Mouse (Mus musculus) lung, embryonic 14.5 days (tissue): ENCODE measurements around the gene Gtpbp6. TPM values are rescaled to one million over a fixed set of nuclear protein-coding genes. Genes with fewer than 3 reads are reported as not detected.

Source experiments
- ATAC-seq: fragments of 200-750 bp; cut with Nextera tagmentation; 2 replicates; pipeline ENCODE4 v1.8.0; 2017; ENCODE audit warnings: mild to moderate bottlenecking, moderate TSS enrichment, moderate library complexity; ENCODE audit not compliant: insufficient read depth
- DNase-seq: peaks from one replicate; pipeline ENCODE4 v3.0.0-alpha.2; 2015
- H3K27ac ChIP-seq: fragments of 300-500 bp; sonication (generic); 2 replicates; pipeline ENCODE4 v1.5.1; 2014; ENCODE audit warnings: low read depth, mild to moderate bottlenecking, moderate library complexity
- H3K27me3 ChIP-seq: fragments of 300-500 bp; sonication (generic); 2 replicates; pipeline ENCODE4 v1.6.1; 2014; ENCODE audit warnings: low read length, control low read depth; ENCODE audit not compliant: insufficient read depth
- H3K36me3 ChIP-seq: fragments of 300-500 bp; sonication (generic); 2 replicates; pipeline ENCODE4 v1.6.1; 2014; ENCODE audit warnings: control low read depth; ENCODE audit not compliant: insufficient read depth
- H3K4me1 ChIP-seq: fragments of 300-500 bp; sonication (generic); 2 replicates; pipeline ENCODE4 v1.6.1; 2014; ENCODE audit warnings: antibody characterized with exemption, control low read depth; ENCODE audit not compliant: insufficient read depth
- H3K4me2 ChIP-seq: fragments of 300-500 bp; sonication (generic); 2 replicates; pipeline ENCODE4 v1.6.1; 2014; ENCODE audit warnings: mild to moderate bottlenecking
- H3K4me3 ChIP-seq: fragments of 300-500 bp; sonication (generic); 2 replicates; pipeline ENCODE4 v1.5.1; 2014; ENCODE audit warnings: low read depth, low read length
- H3K9ac ChIP-seq: fragments of 300-500 bp; sonication (generic); 2 replicates; pipeline ENCODE4 v1.6.1; 2014
- H3K9me3 ChIP-seq: fragments of 300-500 bp; sonication (generic); 2 replicates; pipeline ENCODE4 v1.6.1; 2016; ENCODE audit warnings: low read depth, low read length, control low read depth
- CTCF ChIP-seq: IDR thresholded peaks from 2 replicates; pipeline ENCODE4 v1.5.1; 2016; ENCODE audit warnings: antibody characterized with exemption, low read depth
- WGBS: fragments of 180-500 bp; shearing (Covaris S2); extraction: QIAGEN DNeasy Blood & Tissue Kit; methylation state at CpG from one replicate; pipeline ENCODE4 v1.1.7; 2014; 5-methylcytosine and 5-hydroxymethylcytosine counted together
- polyA plus RNA-seq: library from polyadenylated mRNA; unstranded; fragments of >200 nt; fragmentation: Nextera tagmentation; extraction: Ambion mirVana; gene quantifications from 2 replicates; pipeline ENCODE4 v1.2.1, GENCODE M21; 2014

Gtpbp6 gene
- polyA plus RNA-seq, 1 experiment from 2014 or later, result 29.8 TPM

DNA sequence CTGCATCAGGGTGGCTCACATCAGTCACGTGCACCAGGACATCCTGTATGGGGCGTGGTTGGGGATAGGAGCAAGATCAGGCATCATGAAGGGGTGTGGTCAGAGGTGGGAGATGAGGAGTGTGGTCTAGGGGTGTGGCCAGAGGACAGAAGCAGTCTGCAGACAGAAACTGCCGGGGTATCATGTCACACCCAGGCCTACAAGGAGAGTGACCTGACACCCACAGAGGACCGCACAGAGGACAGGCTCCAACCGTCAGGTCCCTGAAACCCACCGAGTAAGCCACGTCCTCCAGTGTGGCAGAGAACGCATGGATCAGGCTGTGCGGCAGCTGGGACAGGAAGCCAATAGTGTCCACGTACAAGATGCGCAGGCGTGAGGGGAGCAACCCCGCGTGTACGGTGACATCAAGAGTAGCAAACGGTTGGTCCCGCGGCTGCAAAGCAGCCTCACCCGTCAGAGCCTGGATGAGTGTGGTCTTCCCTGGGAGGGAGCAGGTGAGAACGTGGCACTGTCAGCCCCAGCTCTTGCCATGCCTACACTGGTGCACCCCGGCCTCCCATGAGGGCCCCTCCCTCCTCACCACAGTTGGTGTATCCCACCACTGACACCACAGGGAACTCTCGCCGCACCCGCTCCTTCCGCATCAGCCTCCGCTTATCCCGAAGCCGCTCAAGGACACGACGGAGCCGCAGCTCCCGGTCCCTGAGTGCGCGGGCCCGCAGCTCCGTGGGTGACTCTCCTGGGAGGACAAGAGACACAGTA lies 3.2 kb downstream of the Gtpbp6 start:
- Histone ChIP-seq H3K4me1 (peaks cover 22% of the 10 kb centered on the region), H3K36me3 (peaks cover 39% of the 10 kb centered on the region), H3K27me3 (no peaks in the 10 kb centered on the region), H3K9ac (no peak overlapping the region), H3K27ac (no peak overlapping the region), H3K4me3 (no peak overlapping the region), H3K9me3 (peaks cover 5% of the 10 kb centered on the region; the same call in 1 of the 2 replicates), H3K4me2 (no peak overlapping the region)
- no peak for TF ChIP-seq CTCF
- ATAC-seq (no peak), DNase-seq (no peak)
- WGBS, result 92% methylated on average over 36 of the region's 36 CpGs

DNA sequence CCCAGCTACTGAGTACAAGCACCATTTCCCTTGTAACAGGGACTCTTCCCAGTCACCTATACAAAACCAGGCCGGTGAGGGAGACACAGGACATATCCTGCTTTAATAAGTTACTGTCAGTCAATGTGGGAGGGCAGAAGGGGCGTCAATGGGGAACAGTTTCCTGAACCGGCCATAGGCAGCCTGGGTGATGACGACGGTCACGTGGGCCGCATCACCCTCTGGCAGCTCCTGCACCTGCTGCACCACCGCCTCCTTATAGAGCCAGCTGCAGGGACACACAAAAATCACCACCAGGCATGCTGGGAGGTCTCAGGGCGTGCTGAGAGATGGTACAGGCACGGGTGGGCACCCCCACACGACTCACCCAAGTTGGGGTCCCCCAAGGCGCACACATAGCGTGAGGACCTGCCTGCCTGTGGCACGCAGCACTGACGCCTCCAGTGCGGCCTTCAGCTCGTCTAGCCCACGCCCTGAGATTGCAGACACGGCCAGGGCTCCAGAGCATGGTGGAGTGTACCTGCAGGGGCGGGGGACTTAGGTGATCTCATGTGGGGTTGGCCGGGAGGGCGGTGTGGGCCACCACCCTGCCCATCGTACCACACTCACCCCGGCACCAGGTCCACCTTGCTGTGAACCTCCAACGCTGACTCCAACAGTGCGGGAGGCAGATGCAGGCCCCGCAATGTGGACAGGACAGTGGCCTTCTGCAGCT lies 3.9 kb downstream of the Gtpbp6 start:
- ATAC-seq (no peak), DNase-seq (no peak)
- WGBS, result 94% methylated on average over 27 of the region's 27 CpGs
- no peak overlapping the region for H3K27ac ChIP-seq
- no peak for TF ChIP-seq CTCF
- peaks cover 39% of the 10 kb centered on the region for H3K36me3 ChIP-seq
- H3K9me3 ChIP-seq, result peaks cover 5% of the 10 kb centered on the region; the same call in 1 of the 2 replicates
- H3K4me2 ChIP-seq, result no peak overlapping the region
- no peak overlapping the region for H3K4me3 ChIP-seq
- no peak overlapping the region for H3K9ac ChIP-seq
- peaks cover 22% of the 10 kb centered on the region for H3K4me1 ChIP-seq
- no peaks in the 10 kb centered on the region for H3K27me3 ChIP-seq

DNA sequence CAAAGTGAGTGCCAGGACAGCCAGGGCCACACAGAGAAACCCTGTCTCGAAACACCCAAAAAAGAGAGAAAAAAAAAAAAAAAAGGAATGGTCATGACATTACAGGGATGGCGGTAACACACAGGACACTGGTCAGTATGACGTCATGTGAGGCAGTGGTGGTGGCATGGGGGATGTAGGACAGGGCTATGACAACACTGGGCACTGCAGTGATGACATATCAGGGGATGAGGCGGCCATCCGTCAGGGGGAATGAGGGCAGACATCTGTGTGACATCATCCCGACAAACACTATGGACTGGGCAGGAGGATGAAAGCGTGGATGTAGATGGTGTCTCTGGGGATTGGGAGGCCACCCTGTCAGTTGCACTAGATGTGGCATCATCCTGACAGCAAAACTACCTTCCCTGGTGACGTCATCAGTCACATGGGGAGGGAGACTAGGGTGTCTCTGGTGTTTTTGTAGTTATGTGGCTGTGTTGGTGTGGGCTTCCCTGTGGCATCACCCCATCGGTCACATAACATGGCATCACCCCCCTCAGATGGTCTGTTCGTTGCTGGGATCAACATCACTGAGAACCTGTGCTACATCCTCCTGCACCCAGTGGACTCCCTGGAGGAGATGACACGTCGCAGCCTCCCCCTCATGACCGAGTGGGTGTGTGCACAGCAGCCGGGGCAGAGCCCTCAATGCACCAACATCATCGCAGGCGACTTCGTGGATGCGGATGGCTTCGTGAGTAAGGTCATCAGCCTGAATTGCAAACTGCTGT lies 5.0 kb downstream of the Gtpbp6 start:
- DNase-seq (no peak), ATAC-seq (no peak)
- H3K4me1 ChIP-seq, result peaks cover 22% of the 10 kb centered on the region
- H3K9me3 ChIP-seq, result peaks cover 5% of the 10 kb centered on the region; the same call in 1 of the 2 replicates
- peaks cover 39% of the 10 kb centered on the region for H3K36me3 ChIP-seq
- H3K4me2 ChIP-seq, result no peak overlapping the region
- no peak overlapping the region for H3K4me3 ChIP-seq
- no peak for TF ChIP-seq CTCF
- H3K9ac ChIP-seq, result no peak overlapping the region
- 91% methylated on average over 19 of the region's 19 CpGs for WGBS
- no peaks in the 10 kb centered on the region for H3K27me3 ChIP-seq
- H3K27ac ChIP-seq, result no peak overlapping the region

DNA sequence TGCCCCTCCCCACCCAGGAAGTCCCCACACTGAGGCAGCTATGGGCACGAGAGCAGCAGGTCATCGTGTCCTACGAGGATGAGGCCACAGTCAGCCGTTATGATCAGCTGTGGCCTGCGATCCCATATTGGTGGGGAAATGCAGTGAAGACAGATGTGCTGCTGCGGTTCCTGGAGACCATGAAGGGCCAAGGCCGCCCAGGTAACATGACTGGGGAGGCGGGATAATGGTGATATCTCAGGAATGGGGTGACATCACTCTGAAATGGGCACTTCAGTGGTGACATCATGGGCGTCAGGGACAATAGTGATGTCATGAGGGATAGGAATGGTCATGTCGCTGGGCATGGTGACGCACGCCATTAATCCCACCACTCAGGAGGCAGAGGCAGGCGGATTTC lies 5.6 kb downstream of the Gtpbp6 start:
- H3K27me3 ChIP-seq, result no peaks in the 10 kb centered on the region
- no peak overlapping the region for H3K4me3 ChIP-seq
- peaks cover 39% of the 10 kb centered on the region for H3K36me3 ChIP-seq
- no peak for TF ChIP-seq CTCF
- H3K9me3 ChIP-seq, result peaks cover 5% of the 10 kb centered on the region; the same call in 1 of the 2 replicates
- peak overlapping the region; percentile 66 for H3K4me2 ChIP-seq
- WGBS, result 81% methylated on average over 13 of the region's 13 CpGs
- no peak overlapping the region for H3K9ac ChIP-seq
- peaks cover 22% of the 10 kb centered on the region for H3K4me1 ChIP-seq
- DNase-seq (no peak), ATAC-seq (no peak)
- no peak overlapping the region for H3K27ac ChIP-seq

DNA sequence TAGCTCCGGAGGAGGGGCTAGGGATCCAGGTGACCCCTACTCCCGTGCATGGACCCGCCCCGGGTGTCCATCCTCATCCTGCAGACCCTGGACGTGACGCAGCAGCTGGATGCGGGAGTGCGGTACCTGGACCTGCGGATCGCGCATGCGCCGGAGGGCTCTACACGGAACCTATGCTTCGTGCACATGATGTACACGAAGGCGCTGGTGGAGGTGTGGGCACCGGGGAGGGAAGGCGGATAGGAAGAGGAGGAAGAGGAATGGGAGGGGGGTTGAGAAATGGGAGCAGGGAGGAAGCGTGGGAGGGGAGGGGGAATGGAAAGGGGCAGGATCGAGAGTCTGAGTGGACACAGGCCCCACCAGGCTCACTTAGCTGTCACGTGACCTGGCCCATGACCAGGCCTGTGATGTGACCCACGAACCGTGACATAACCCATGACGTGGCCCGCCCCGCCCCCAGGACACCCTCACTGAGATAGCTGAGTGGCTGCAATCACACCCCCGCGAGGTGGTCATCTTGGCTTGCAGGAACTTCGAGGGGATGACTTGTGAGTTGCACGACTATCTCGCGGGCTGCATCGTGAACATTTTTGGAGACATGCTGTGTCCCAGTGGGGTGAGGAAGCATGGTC lies 6.2 kb downstream of the Gtpbp6 start:
- ATAC-seq (peak; percentile 5; the same call in 1 of the 2 replicates), DNase-seq (peak; percentile 55)
- Histone ChIP-seq H3K4me2 (peak overlapping the region; percentile 66), H3K4me1 (peaks cover 21% of the 10 kb centered on the region), H3K27ac (no peak overlapping the region), H3K9ac (peak overlapping the region; percentile 6; the same call in 1 of the 2 replicates), H3K4me3 (peak overlapping the region; percentile 31), H3K9me3 (peaks cover 5% of the 10 kb centered on the region; the same call in 1 of the 2 replicates), H3K36me3 (peaks cover 39% of the 10 kb centered on the region), H3K27me3 (no peaks in the 10 kb centered on the region)
- TF ChIP-seq CTCF, result no peak
- WGBS, result 12% methylated on average over 34 of the region's 34 CpGs

DNA sequence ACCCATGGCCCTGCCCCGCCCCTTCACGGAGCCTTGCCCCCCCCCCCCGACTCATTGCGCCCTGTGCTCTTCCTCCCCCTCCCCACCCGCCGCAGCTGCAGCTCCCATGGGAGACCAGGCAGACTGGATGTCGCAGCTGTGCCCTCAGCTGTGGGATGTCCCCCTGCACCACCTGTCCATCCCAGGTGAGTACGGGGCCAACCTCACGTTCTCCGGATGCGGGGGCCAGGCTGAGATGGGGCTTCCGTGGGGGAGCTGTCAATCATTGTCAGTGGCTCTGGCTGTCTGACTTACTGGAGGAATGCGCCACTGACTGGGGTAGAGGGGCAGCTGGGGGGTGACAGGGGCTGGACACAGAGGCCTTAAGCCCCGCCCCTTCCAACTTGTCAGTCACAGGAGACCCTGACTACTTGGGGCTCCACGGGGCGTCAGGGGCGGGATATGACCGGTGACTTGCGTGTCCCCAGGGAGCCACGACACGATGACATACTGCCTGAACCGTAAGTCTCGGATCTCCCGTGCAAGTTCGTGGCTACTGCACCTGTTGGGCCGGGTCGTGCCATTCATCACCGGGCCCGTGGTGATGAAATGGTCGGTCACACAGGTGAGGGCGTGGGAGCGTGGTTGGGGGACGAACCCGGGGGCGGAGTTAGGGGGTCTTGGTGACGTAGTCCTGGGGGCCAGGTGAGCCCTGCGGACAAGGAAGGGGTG lies 6.9 kb downstream of the Gtpbp6 start:
- TF ChIP-seq CTCF, result no peak
- ATAC-seq (peak; percentile 4; the same call in 1 of the 2 replicates), DNase-seq (peak; percentile 39)
- Histone ChIP-seq H3K36me3 (peaks cover 33% of the 10 kb centered on the region), H3K4me1 (peaks cover 15% of the 10 kb centered on the region), H3K9ac (peak overlapping the region; percentile 6; the same call in 1 of the 2 replicates), H3K27ac (no peak overlapping the region), H3K27me3 (no peaks in the 10 kb centered on the region), H3K9me3 (peaks cover 5% of the 10 kb centered on the region; the same call in 1 of the 2 replicates), H3K4me3 (peak overlapping the region; percentile 31), H3K4me2 (peak overlapping the region; percentile 66)
- under 1% methylated on average over 34 of the region's 37 CpGs for whole genome bisulfite sequencing
